Mouse (Mus musculus) olfactory bulb, adult 2 months (tissue): ENCODE results near the gene Galntl6.

Experiments
- CTCF ChIP-seq: fragments of 200-500 bp; IDR thresholded peaks from 2 replicates; pipeline ENCODE4 v1.5.1; 2012; ENCODE audit warnings: low read depth, mild to moderate bottlenecking, low read length, moderate library complexity; ENCODE audit not compliant: insufficient read depth
- POLR2A ChIP-seq: fragments of 200-500 bp; IDR thresholded peaks from 2 replicates; pipeline ENCODE4 v1.6.1; 2012; ENCODE audit warnings: mild to moderate bottlenecking, low read depth, low read length, moderate library complexity; ENCODE audit not compliant: insufficient read depth

DNA sequence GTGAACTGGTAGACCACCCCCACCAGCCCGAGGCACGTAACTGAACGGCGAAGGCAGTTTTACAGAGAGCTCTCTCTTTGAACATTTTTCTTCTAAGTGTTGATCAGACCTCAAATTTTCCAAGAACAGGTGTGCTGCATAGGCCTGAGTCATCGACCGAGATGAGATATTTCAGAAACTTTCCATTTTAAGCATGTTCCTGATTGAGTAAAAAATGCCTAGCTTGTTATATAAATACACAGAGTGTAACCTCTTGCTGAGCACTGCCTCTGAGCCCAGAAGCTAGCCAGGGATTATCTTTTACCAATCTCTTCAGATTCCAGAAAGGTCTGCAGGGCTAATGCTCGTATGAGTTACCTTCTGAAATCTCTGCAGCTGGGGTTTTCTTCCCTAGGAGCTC, 1120.2 kb downstream of the Galntl6 start:
- TF ChIP-seq POLR2A (no peak), CTCF (no peak)
